Mouse (Mus musculus): ENCODE measurements around the gene Zfp791. TPM values are rescaled to one million over a fixed set of nuclear protein-coding genes. Genes with fewer than 3 reads are reported as not detected.

Zfp791 gene
- total RNA-seq, 2 experiments from 2014 or later, result 0.76 to 1.1 TPM

GRCm38 (mm10) chr8:85059879-85060616 lies 62.8 kb downstream of the Zfp791 start, which contains the start of gene Fbxw9:
Gene Fbxw9, plus strand, starts transcription at chr8:85060055.
- intact Hi-C loops (cut with DNase I), result no loop called here
- peak; percentile 76 to 81 for DNase-seq

Small RNA genes lying within 50 kb of the gene (microRNA-seq; reads per million reads assigned to microRNA genes)
- 0 reads per million in 2 experiments for gene Gm23388
- 0 reads per million in 2 experiments for gene Mir7070

Other genes with a start within 250 kb of the Zfp791 start
- 10 to 100 TPM; 25.5 to 45.9 TPM for gene Gcdh, start 229.2 kb downstream of the Zfp791 start, total RNA-seq (2021)
- gene Klf1, start 221.2 kb downstream of the Zfp791 start, total RNA-seq (2021), result not detected
- 1 to 10 TPM; 3.7 to 5.1 TPM for gene Dnase2a, start 214.5 kb downstream of the Zfp791 start, total RNA-seq (2021)
- not detected for gene Mast1, start 185.7 kb downstream of the Zfp791 start, total RNA-seq (2021)
- not detected for gene Rtbdn, start 176.1 kb downstream of the Zfp791 start, total RNA-seq (2021)
- gene Gm49661, start 153.7 kb downstream of the Zfp791 start, total RNA-seq (2021), result not detected
- 100 to 1,000 TPM; 180 to 196 TPM for gene Prdx2, start 153.5 kb downstream of the Zfp791 start, total RNA-seq (2021)
- 10 to 100 TPM; 23.3 to 23.8 TPM for gene Rnaseh2a, start 153.3 kb downstream of the Zfp791 start, total RNA-seq (2021)
- 10 to 100 TPM in 1 of 2 experiments, 1 to 10 TPM in 1; 4.3 to 12.8 TPM for gene Junb, start 144.4 kb downstream of the Zfp791 start, total RNA-seq (2021)
- gene Hook2, start 132.5 kb downstream of the Zfp791 start, total RNA-seq (2021), result 1 to 10 TPM; 1.4 to 1.5 TPM
- gene Best2, start 108.6 kb downstream of the Zfp791 start, total RNA-seq (2021), result not detected
- gene Asna1, start 97.8 kb downstream of the Zfp791 start, total RNA-seq (2021), result 10 to 100 TPM; 49.7 to 50.8 TPM
- gene Trir, start 96.3 kb downstream of the Zfp791 start, total RNA-seq (2021), result 10 to 100 TPM; 71.9 to 73.6 TPM
- gene Tnpo2, start 86.2 kb downstream of the Zfp791 start, total RNA-seq (2021), result 10 to 100 TPM; 29.3 to 29.7 TPM
- 1 to 10 TPM; 1.4 to 2.4 TPM for gene Fbxw9, start 63.0 kb downstream of the Zfp791 start, total RNA-seq (2021)
- not detected for gene Gm5741, start 55.1 kb downstream of the Zfp791 start, total RNA-seq (2021)
- gene Dhps, start 51.3 kb downstream of the Zfp791 start, total RNA-seq (2021), result 10 to 100 TPM; 18.2 to 23.6 TPM
- gene Wdr83os, start 42.4 kb downstream of the Zfp791 start, total RNA-seq (2021), result 10 to 100 TPM; 37.3 to 44.5 TPM
- 10 to 100 TPM; 13.5 to 15.6 TPM for gene Wdr83, start 41.8 kb downstream of the Zfp791 start, total RNA-seq (2021)
- 1 to 10 TPM; 9.0 TPM for gene Man2b1, start 39.8 kb downstream of the Zfp791 start, total RNA-seq (2021)
- gene Cks1brt, start 28.8 kb upstream of the Zfp791 start, total RNA-seq (2021), result not detected
- not detected for gene Olfr371, start 102.9 kb upstream of the Zfp791 start, total RNA-seq (2021)
- gene Orc6, start 176.5 kb upstream of the Zfp791 start, total RNA-seq (2021), result 1 to 10 TPM; 3.5 to 4.9 TPM
- 10 to 100 TPM; 45.3 to 52.1 TPM for gene Vps35, start 176.7 kb upstream of the Zfp791 start, total RNA-seq (2021)

Data from gastrocnemius, postnatal 36 days (tissue).